Mouse (Mus musculus) lung, adult 2 months (tissue): Measurements from ENCODE around the gene Sept12.

ENCODE experiments used
- CTCF ChIP-seq: fragments of 200-500 bp; IDR thresholded peaks from 2 replicates; pipeline ENCODE4 v1.5.1; 2011; ENCODE audit warnings: mild to moderate bottlenecking, low read length, control low read depth; ENCODE audit not compliant: insufficient read depth
- POLR2A ChIP-seq: fragments of 200-500 bp; IDR thresholded peaks from 2 replicates; pipeline ENCODE4 v1.6.1; 2011; ENCODE audit warnings: low read depth, mild to moderate bottlenecking, control low read depth, low read length, borderline replicate concordance; ENCODE audit errors: extremely low read depth

DNA sequence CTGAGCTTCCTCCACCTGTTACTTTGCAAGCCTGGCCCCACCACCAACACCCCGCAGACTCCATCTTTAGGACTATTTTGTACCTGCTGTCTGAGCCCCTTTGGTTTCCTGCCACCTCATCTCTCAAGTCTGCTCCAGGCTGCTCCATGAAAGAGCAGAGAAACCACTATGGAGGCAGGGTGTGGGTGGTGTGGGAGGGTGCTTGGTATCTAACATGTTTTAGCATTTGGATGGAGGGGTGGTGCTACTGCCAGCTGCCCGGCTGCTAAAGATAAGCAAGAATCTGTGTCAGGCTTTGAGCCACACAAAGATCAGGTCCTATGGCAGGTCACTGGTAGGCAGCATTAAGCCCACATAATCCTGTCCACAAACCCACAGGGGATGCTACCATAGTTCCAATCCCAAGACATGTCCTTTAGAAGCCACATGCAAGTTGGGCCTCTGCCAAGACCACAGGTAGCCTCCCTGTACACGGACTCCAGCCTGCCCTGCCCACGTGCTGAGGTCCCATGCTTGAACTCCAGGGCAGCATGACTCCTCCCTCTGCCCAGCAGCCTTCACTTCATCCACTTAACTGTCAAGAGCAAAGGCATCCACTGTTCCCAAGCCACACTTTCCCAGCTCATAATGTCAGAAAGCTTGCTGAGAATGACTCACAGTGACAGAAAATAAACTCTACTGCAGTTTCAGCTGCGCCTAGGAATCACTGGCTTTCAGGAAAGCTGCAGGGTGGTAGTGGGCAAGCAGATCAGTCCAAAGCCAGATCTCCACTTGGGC, 19.2 kb downstream of the Sept12 start:
- TF ChIP-seq CTCF: no peak
- no peak for TF ChIP-seq POLR2A
